Comparison of ENCODE assay signal across 10 mouse cellular contexts in the genomic region with DNA sequence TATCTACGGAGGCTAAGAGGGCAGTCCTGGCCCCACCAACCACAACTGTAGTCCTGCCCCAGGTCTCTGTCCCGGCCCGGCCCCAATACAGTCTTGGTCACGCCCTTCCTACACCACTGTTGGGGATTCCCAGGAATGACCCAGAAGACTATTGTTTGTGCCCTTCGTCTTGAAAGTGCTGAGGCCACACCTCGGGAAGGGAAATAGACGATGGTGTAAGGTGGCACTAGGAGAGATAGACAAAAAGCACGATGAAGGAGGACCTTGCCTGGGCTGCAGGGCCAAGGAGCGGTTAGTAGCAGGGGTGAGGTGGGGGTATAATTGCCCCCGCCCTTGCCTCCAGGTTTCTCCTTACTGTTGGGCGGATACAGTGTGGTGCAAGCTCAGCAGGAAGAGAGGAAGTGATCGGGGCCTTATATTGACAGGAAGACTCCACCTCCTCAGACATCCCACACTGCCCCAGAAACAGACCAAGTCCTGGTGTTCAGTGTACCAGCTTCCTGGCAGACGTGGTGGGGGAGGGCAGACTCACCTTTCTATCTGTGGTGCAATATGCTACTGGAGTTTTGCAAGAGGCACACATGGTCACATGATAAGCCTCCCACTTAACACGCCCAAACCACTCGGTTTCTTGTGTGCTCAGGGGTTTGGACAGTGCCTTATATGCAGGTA. TPM values are rescaled to one million over a fixed set of nuclear protein-coding genes. Genes with fewer than 3 reads are reported as not detected.
DNase-seq lines count a peak whose midpoint lies in the region; ATAC-seq and TF ChIP-seq lines count a peak whose summit lies in the region.
"Had no signal": no experiment of that assay in that cellular context is flagged by ENCODE, and none has a peak within 500 bp of the region (broad histone marks: within the 10 kb centered on the region; RNA-seq: fewer than 3 reads in every experiment).

A gene (minus strand): TSS at position 501 of the 672 bp plus-strand sequence.

- H3K27me3 ChIP-seq in G1E (ENCODE audit: insufficient read depth, low read length) = peaks cover 4% of the 10 kb centered on the region
- no peaks in the 10 kb centered on the region for H3K27me3 ChIP-seq in myocyte (ENCODE audit: control insufficient read depth, insufficient read depth, insufficient read length)
- H3K27me3 ChIP-seq: forebrain, embryonic 15.5 days had no signal

- no peak within 1 kb of the TSS for H3ac ChIP-seq in myocyte (ENCODE audit: control insufficient read depth, insufficient read length)

- no peaks in the 10 kb centered on the region for H3K9me3 ChIP-seq in G1E (replicated peaks)
- H3K9me3 ChIP-seq: forebrain, embryonic 15.5 days had no signal

- H3K36me3 ChIP-seq in G1E (replicated peaks) = peaks cover 12% of the 10 kb centered on the region
- no peaks in the 10 kb centered on the region for H3K36me3 ChIP-seq in myocyte (ENCODE audit: control insufficient read depth, insufficient read depth)
- H3K36me3 ChIP-seq: forebrain, embryonic 15.5 days had no signal

- ATAC-seq in CD4-positive, CD25-positive, alpha-beta regulatory T cell, adult 4 months = peak; percentile 87
- ATAC-seq in G1E (ENCODE audit: extremely low read depth, insufficient number of reproducible peaks, low FRiP score, poor library complexity, severe bottlenecking) = peak; percentile 70
- ATAC-seq: forebrain, embryonic 15.5 days had no signal

- H3K4me3 ChIP-seq in G1E (ENCODE audit: low read depth, low read length) (peak within 1 kb of the TSS; percentile 68), myocyte (no peak within 1 kb of the TSS)
- no peak within 1 kb of the TSS for H3K4me3 ChIP-seq in layer of hippocampus, adult 2 months
- H3K4me3 ChIP-seq: forebrain, embryonic 15.5 days; left cerebral cortex, adult 2 months had no signal

- H3K79me2 ChIP-seq in myocyte (ENCODE audit: control insufficient read depth, insufficient read depth) = no peaks in the 10 kb centered on the region

- DNase-seq in G1E (ENCODE audit: low spot score) (peak; percentile 56), liver (peak; percentile 84)
- DNase-seq in left cerebral cortex, adult 11 months (ENCODE audit: low spot score) = no peak
- no peak for DNase-seq in layer of hippocampus, adult 18-20 months (ENCODE audit: low spot score in 2 of 2)
- DNase-seq in layer of hippocampus, adult 2 months (ENCODE audit: low spot score in 2 of 2) = no peak

- no peak within 1 kb of the TSS for H3K4me2 ChIP-seq in myocyte (ENCODE audit: low read depth)
- H3K4me2 ChIP-seq: forebrain, embryonic 15.5 days had no signal

- no peak within 1 kb of the TSS for H3K27ac ChIP-seq in layer of hippocampus, adult 2 months
- H3K27ac ChIP-seq: forebrain, embryonic 15.5 days; left cerebral cortex, adult 2 months had no signal

- TF ChIP-seq POLR2A in myocyte (IDR thresholded peaks at IDR 0.05; ENCODE audit: insufficient read length, low read depth) = no peak

- peaks cover 28% of the 10 kb centered on the region for H3K4me1 ChIP-seq in G1E (ENCODE audit: insufficient read depth, low read depth, low read length)
- H3K4me1 ChIP-seq: forebrain, embryonic 15.5 days had no signal

- no peak for TF ChIP-seq CTCF in G1E (IDR thresholded peaks at IDR 0.05; ENCODE audit: low read depth, low read length)
- no peak for TF ChIP-seq CTCF in layer of hippocampus, adult 2 months (conservative IDR thresholded peaks at IDR 0.05)

TF ChIP-seq in myocyte, 11 proteins besides CTCF, POLR2A, EP300 and RAD21:
- TF ChIP-seq CEBPB (IDR thresholded peaks at IDR 0.05; ENCODE audit: insufficient read depth, poor library complexity, severe bottlenecking) (peak; percentile 13; the same call in 1 of the 2 replicates), USF1 (IDR thresholded peaks at IDR 0.05; ENCODE audit: low read depth) (no peak)

RNA-seq across cellular contexts. Expression of the gene that starts here (rescaled TPM):
- polyA plus RNA-seq in CD4-positive, CD25-positive, alpha-beta regulatory T cell, adult 4 months (2017; shearing (Covaris generic)) = 100 to 1,000 TPM; 158 to 206 TPM
- total RNA-seq in G1E (2014; fragmentation: Nextera tagmentation) = 38.1 and 40.8 TPM in 2 replicates
- 21.0 and 24.6 TPM in 2 replicates for total RNA-seq in G1E (2017)
- 5.6 and 9.3 TPM in 2 replicates for polyA plus RNA-seq in G1E (2012)
- polyA plus RNA-seq in myocyte (2012; fragmentation: generic; extraction: Trizol) = 0.25 TPM
- total RNA-seq in layer of hippocampus, adult 18-20 months (2021) = not detected
- total RNA-seq in layer of hippocampus, adult 2 months (2021) = not detected
- total RNA-seq: left cerebral cortex, adult 2 months had no signal
- polyA plus RNA-seq: forebrain, embryonic 15.5 days; neural tube, embryonic 14.5 days had no signal

Comparison
In these comparisons a context has a peak if more than half of its experiments do, and no peak if none do; other contexts are left out.
1. RNA of the gene that starts here (total RNA-seq): 21.0 to 40.8 TPM in G1E; not detected in layer of hippocampus, adult 18-20 months and not detected in layer of hippocampus, adult 2 months; every median in the first group is over 10 times any median in the second.
2. RNA of the gene that starts here (polyA plus RNA-seq): 158 to 206 TPM in CD4-positive, CD25-positive, alpha-beta regulatory T cell, adult 4 months; 5.6 to 9.3 TPM in G1E and 0.25 TPM in myocyte (single experiment); every median in the first group is over 10 times any median in the second.
3. DNase-seq: peak in G1E (single experiment) and liver (single experiment); none in left cerebral cortex, adult 11 months (single experiment), layer of hippocampus, adult 18-20 months (0 of 2) and layer of hippocampus, adult 2 months (0 of 2).